Mouse (Mus musculus): ENCODE data around the gene 1700025G04Rik.
"Not testable (repeated sequence)": the region's sequence is repeated elsewhere in the genome, so short reads cannot be mapped to it uniquely, and the experiment has no call there.

- not testable (repeated sequence) for TF ChIP-seq CTCF (IDR thresholded peaks at IDR 0.05; ENCODE audit: low read depth, low read length); TAL1 (conservative IDR thresholded peaks at IDR 0.05; ENCODE audit: low read depth, low read length); GATA1 (IDR thresholded peaks at IDR 0.05; ENCODE audit: borderline replicate concordance, low read length)
These were observed 249.6 kb downstream of the 1700025G04Rik start for GRCm38 (mm10) chr1:151840345-151840744.

All from G1E (cell line).